In the genomic region with DNA sequence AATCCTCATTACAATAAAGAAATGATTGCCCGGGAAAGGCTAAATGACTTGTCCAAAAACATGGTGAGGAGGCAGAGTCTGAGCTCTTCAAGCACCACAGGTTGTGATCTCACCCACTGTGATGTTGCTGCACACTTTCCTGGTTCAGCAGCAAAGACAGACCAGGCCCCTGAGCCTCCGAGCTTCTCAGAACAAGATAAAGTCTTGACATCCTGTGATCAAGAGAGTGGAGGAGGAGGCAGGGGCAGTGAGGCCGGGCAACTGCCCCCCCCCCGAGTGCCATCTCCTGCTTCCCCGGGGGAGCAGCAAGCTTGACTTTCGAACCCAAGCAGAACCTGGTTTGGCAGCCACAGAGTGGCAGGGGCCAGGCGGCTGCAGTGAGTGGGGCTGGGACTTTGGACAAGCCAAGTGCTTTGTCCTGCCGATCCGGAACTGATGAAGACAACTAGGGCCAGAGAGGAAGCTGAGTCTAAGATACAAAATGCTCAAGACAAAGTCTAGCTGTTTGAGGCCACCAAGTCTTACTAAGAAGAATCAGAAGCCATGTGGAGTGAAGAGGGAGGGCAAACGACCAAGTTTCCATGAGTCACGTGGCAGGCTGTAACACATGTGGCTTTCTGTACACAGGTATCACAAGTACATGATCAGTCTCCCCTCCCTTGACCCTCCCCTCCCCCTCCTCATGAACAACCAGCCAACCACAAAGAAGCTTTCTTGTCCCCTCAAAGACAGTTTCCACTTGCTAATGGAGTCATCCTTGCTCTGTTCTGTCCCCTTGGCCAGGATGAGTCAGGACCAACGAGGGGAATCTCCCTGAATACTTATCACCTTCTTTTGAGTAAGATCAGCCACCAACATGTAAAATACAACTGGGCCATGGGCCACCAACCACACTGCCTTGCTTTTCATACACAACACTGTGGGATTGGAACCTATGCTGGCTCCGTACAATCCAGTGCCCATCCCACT, we compare ENCODE assay signal across 19 mouse cellular contexts. TPM values are rescaled to one million over a fixed set of nuclear protein-coding genes. Genes with fewer than 3 reads are reported as not detected.
DNase-seq lines count a peak whose midpoint lies in the region; ATAC-seq and TF ChIP-seq lines count a peak whose summit lies in the region.
"Had no signal": no experiment of that assay in that cellular context is flagged by ENCODE, and none has a peak within 500 bp of the region (broad histone marks: within the 10 kb centered on the region; RNA-seq: fewer than 3 reads in every experiment).

No protein-coding gene starts in this region.

- 50% methylated on average over 13 of the region's 13 CpGs for WGBS in heart, embryonic 12.5 days
- 50% methylated on average over 13 of the region's 13 CpGs for WGBS in spleen, adult 2 months
- WGBS in lung, adult 2 months: 58% methylated on average over 13 of the region's 13 CpGs

- no peak overlapping the region; the same call in 1 of the 2 replicates for H3K27ac ChIP-seq in heart, embryonic 12.5 days (ENCODE audit: poor library complexity, severe bottlenecking)
- peak overlapping the region; percentile 24; the same call in 1 of the 2 replicates for H3K27ac ChIP-seq in spleen, adult 2 months (ENCODE audit: insufficient read depth, low read length)
- H3K27ac ChIP-seq: heart, embryonic 13.5 days; hindbrain, embryonic 15.5 days; liver, embryonic 15.5 days had no signal

- no peaks in the 10 kb centered on the region for H3K9me3 ChIP-seq in heart, embryonic 12.5 days (replicated peaks)
- H3K9me3 ChIP-seq: hindbrain, embryonic 15.5 days; liver, embryonic 15.5 days had no signal

- H3K36me3 ChIP-seq in heart, embryonic 12.5 days: 0 out of 2 replicates have a peak, but pooled peaks cover 3% of the 10 kb centered on the region
- H3K36me3 ChIP-seq in spleen, adult 2 months (ENCODE audit: control insufficient read depth, insufficient read depth, low read length): no peaks in the 10 kb centered on the region
- H3K36me3 ChIP-seq: hindbrain, embryonic 15.5 days; liver, embryonic 15.5 days had no signal

- H3K9ac ChIP-seq in heart, embryonic 12.5 days: no peak overlapping the region
- H3K9ac ChIP-seq: forebrain, postnatal 0 days; heart, embryonic 13.5 days; hindbrain, embryonic 15.5 days; liver, embryonic 15.5 days had no signal

- peaks cover 70% of the 10 kb centered on the region for H3K4me1 ChIP-seq in heart, embryonic 12.5 days (replicated peaks)
- H3K4me1 ChIP-seq in spleen, adult 2 months (ENCODE audit: control insufficient read depth, insufficient read depth, insufficient read length): peaks cover 39% of the 10 kb centered on the region; the same call in 1 of the 2 replicates
- peaks cover 11% of the 10 kb centered on the region for H3K4me1 ChIP-seq in lung, adult 2 months (ENCODE audit: control insufficient read depth, insufficient read depth, low read length)
- H3K4me1 ChIP-seq: hindbrain, embryonic 15.5 days had no signal

- H3K27me3 ChIP-seq in heart, embryonic 12.5 days (replicated peaks): no peaks in the 10 kb centered on the region
- H3K27me3 ChIP-seq in spleen, adult 2 months (ENCODE audit: control insufficient read depth, insufficient read depth, low read length): no peaks in the 10 kb centered on the region
- H3K27me3 ChIP-seq: heart, embryonic 13.5 days; hindbrain, embryonic 15.5 days; liver, embryonic 15.5 days had no signal

- peak; percentile 16; the same call in 1 of the 2 replicates for ATAC-seq in heart, embryonic 12.5 days (ENCODE audit: insufficient number of reproducible peaks, low FRiP score)
- ATAC-seq: forebrain, postnatal 0 days; midbrain, embryonic 16.5 days had no signal

- no peak for DNase-seq in heart, postnatal 4 days
- DNase-seq in spleen, adult 2 months (ENCODE audit: low read depth in 1 of 2, low spot score in 2 of 2): no peak
- no peak for DNase-seq in spleen, postnatal 14 days (ENCODE audit: low spot score in 2 of 2)
- peak; percentile 44 for DNase-seq in NIH3T3 (ENCODE audit: low read depth)
- peak; percentile 34 for DNase-seq in thymus, postnatal 4 days
- DNase-seq in retina, embryonic 14.5 days (ENCODE audit: low spot score): no peak
- no peak for DNase-seq in lung, adult 2 months
- DNase-seq: adrenal gland, postnatal 25 days; B cell, adult 2 months; cerebellum, postnatal 10 days; forebrain, postnatal 0 days; gastrocnemius, postnatal 14 days; lung, postnatal 4 days had no signal

- H3K4me3 ChIP-seq in heart, embryonic 12.5 days: no peak overlapping the region
- no peak overlapping the region for H3K4me3 ChIP-seq in spleen, adult 2 months (ENCODE audit: extremely low read depth, insufficient read depth, insufficient read length)
- no peak overlapping the region for H3K4me3 ChIP-seq in lung, adult 2 months (replicated peaks; ENCODE audit: extremely low read depth, low read depth, low read length)
- H3K4me3 ChIP-seq: erythroblast, embryonic 14.5 days; heart, embryonic 13.5 days; hindbrain, embryonic 15.5 days; liver, embryonic 15.5 days had no signal

- H3K4me2 ChIP-seq in heart, embryonic 12.5 days: no peak overlapping the region
- H3K4me2 ChIP-seq: heart, embryonic 13.5 days; hindbrain, embryonic 15.5 days; liver, embryonic 15.5 days had no signal

- TF ChIP-seq POLR2A in spleen, adult 2 months (IDR thresholded peaks at IDR 0.05; ENCODE audit: low read depth, low read length): no peak
- TF ChIP-seq POLR2A in lung, adult 2 months (IDR thresholded peaks at IDR 0.05; ENCODE audit: borderline replicate concordance, extremely low read depth, low read depth, low read length): no peak

- no peak for TF ChIP-seq CTCF in spleen, adult 2 months (IDR thresholded peaks at IDR 0.05; ENCODE audit: extremely low read depth, insufficient read depth, insufficient read length, insufficient replicate concordance)
- TF ChIP-seq CTCF in lung, adult 2 months (IDR thresholded peaks at IDR 0.05; ENCODE audit: insufficient read depth, low read length): no peak

RNA-seq across cellular contexts. Expression of gene Ksr1, which starts 16.5 kb away (rescaled TPM):
- polyA plus RNA-seq in heart, embryonic 12.5 days (2016; fragmentation: Nextera tagmentation; extraction: Ambion mirVana): 3.3 and 3.5 TPM in 2 replicates
- total RNA-seq in heart, postnatal 4 days (2021): 10 to 100 TPM; 14.6 to 15.8 TPM
- polyA plus RNA-seq in spleen, adult 2 months (2012; rRNA removed): 14.5 and 25.0 TPM in 2 replicates
- 20.7 and 21.9 TPM in 2 replicates for polyA plus RNA-seq in lung, adult 2 months (2012; rRNA removed)

Comparison
In these comparisons a context has a peak if more than half of its experiments do, and no peak if none do; other contexts are left out.
1. DNase-seq: peak in NIH3T3 (single experiment) and thymus, postnatal 4 days (single experiment); none in heart, postnatal 4 days (single experiment), spleen, adult 2 months (0 of 2), spleen, postnatal 14 days (0 of 2), retina, embryonic 14.5 days (single experiment) and lung, adult 2 months (single experiment).